Mouse (Mus musculus): ENCODE data around the gene Vwa5b2. TPM values are rescaled to one million over a fixed set of nuclear protein-coding genes. Genes with fewer than 3 reads are reported as not detected.

Gene Vwa5b2
- total RNA-seq, 2 experiments from 2014 or later, result not detected

Other genes with a start within 250 kb of the Vwa5b2 start
- 22.8 and 27.4 TPM in 2 replicates for gene Abcc5, start 163.1 kb upstream of the Vwa5b2 start, total RNA-seq (2015)
- gene Abcc5, start 163.1 kb upstream of the Vwa5b2 start, total RNA-seq (2017), result 28.2 and 38.9 TPM in 2 replicates
- 30.1 and 31.6 TPM in 2 replicates for gene Eif2b5, start 90.7 kb upstream of the Vwa5b2 start, total RNA-seq (2015)
- gene Eif2b5, start 90.7 kb upstream of the Vwa5b2 start, total RNA-seq (2017), result 43.1 and 46.1 TPM in 2 replicates
- 21.9 and 22.4 TPM in 2 replicates for gene Dvl3, start 72.5 kb upstream of the Vwa5b2 start, total RNA-seq (2015)
- gene Dvl3, start 72.5 kb upstream of the Vwa5b2 start, total RNA-seq (2017), result 2.6 and 4.2 TPM in 2 replicates
- gene Ap2m1, start 54.0 kb upstream of the Vwa5b2 start, total RNA-seq (2015), result 287 and 332 TPM in 2 replicates
- 207 and 242 TPM in 2 replicates for gene Ap2m1, start 54.0 kb upstream of the Vwa5b2 start, total RNA-seq (2017)
- 15.4 and 21.7 TPM in 2 replicates for gene Abcf3, start 40.9 kb upstream of the Vwa5b2 start, total RNA-seq (2015)
- 27.5 and 32.1 TPM in 2 replicates for gene Abcf3, start 40.9 kb upstream of the Vwa5b2 start, total RNA-seq (2017)
- gene Eef1akmt4, start 22.1 kb downstream of the Vwa5b2 start, total RNA-seq (2015), result 12.1 and 12.2 TPM in 2 replicates
- 1.9 and 3.7 TPM in 2 replicates for gene Eef1akmt4, start 22.1 kb downstream of the Vwa5b2 start, total RNA-seq (2017)
- not detected in 2 replicates for gene Gm49333, start 22.1 kb downstream of the Vwa5b2 start, total RNA-seq (2015)
- gene Gm49333, start 22.1 kb downstream of the Vwa5b2 start, total RNA-seq (2017), result not detected in 2 replicates
- gene Alg3, start 22.3 kb downstream of the Vwa5b2 start, total RNA-seq (2015), result 15.3 and 21.9 TPM in 2 replicates
- 7.4 and 10.7 TPM in 2 replicates for gene Alg3, start 22.3 kb downstream of the Vwa5b2 start, total RNA-seq (2017)
- 0.29 and 0.32 TPM in 2 replicates for gene Camk2n2, start 31.8 kb downstream of the Vwa5b2 start, total RNA-seq (2015)
- gene Camk2n2, start 31.8 kb downstream of the Vwa5b2 start, total RNA-seq (2017), result 0.95 TPM in 1 of 2 replicates, not detected in the other
- not detected in 2 replicates for gene Ece2, start 40.4 kb downstream of the Vwa5b2 start, total RNA-seq (2015)
- not detected in 2 replicates for gene Ece2, start 40.4 kb downstream of the Vwa5b2 start, total RNA-seq (2017)
- 88.9 and 92.4 TPM in 2 replicates for gene Psmd2, start 62.2 kb downstream of the Vwa5b2 start, total RNA-seq (2015)
- 134 and 172 TPM in 2 replicates for gene Psmd2, start 62.2 kb downstream of the Vwa5b2 start, total RNA-seq (2017)
- gene Eif4g1, start 78.8 kb downstream of the Vwa5b2 start, total RNA-seq (2015), result 117 and 119 TPM in 2 replicates
- gene Eif4g1, start 78.8 kb downstream of the Vwa5b2 start, total RNA-seq (2017), result 159 and 160 TPM in 2 replicates
- gene Fam131a, start 103.8 kb downstream of the Vwa5b2 start, total RNA-seq (2015), result 0.09 and 0.33 TPM in 2 replicates
- 0.16 and 0.55 TPM in 2 replicates for gene Fam131a, start 103.8 kb downstream of the Vwa5b2 start, total RNA-seq (2017)
- gene Polr2h, start 128.2 kb downstream of the Vwa5b2 start, total RNA-seq (2015), result 34.7 and 36.7 TPM in 2 replicates
- gene Polr2h, start 128.2 kb downstream of the Vwa5b2 start, total RNA-seq (2017), result 27.8 and 29.2 TPM in 2 replicates
- gene Clcn2, start 128.3 kb downstream of the Vwa5b2 start, total RNA-seq (2015), result 0.49 and 0.84 TPM in 2 replicates
- 1.3 and 1.4 TPM in 2 replicates for gene Clcn2, start 128.3 kb downstream of the Vwa5b2 start, total RNA-seq (2017)
- gene Chrd, start 143.7 kb downstream of the Vwa5b2 start, total RNA-seq (2015), result not detected in 2 replicates
- not detected in 2 replicates for gene Chrd, start 143.7 kb downstream of the Vwa5b2 start, total RNA-seq (2017)
- gene Thpo, start 145.0 kb downstream of the Vwa5b2 start, total RNA-seq (2015), result not detected in 2 replicates
- not detected in 2 replicates for gene Thpo, start 145.0 kb downstream of the Vwa5b2 start, total RNA-seq (2017)

All from megakaryocyte, adult 5-6 weeks (primary cell).